In the genomic region with DNA sequence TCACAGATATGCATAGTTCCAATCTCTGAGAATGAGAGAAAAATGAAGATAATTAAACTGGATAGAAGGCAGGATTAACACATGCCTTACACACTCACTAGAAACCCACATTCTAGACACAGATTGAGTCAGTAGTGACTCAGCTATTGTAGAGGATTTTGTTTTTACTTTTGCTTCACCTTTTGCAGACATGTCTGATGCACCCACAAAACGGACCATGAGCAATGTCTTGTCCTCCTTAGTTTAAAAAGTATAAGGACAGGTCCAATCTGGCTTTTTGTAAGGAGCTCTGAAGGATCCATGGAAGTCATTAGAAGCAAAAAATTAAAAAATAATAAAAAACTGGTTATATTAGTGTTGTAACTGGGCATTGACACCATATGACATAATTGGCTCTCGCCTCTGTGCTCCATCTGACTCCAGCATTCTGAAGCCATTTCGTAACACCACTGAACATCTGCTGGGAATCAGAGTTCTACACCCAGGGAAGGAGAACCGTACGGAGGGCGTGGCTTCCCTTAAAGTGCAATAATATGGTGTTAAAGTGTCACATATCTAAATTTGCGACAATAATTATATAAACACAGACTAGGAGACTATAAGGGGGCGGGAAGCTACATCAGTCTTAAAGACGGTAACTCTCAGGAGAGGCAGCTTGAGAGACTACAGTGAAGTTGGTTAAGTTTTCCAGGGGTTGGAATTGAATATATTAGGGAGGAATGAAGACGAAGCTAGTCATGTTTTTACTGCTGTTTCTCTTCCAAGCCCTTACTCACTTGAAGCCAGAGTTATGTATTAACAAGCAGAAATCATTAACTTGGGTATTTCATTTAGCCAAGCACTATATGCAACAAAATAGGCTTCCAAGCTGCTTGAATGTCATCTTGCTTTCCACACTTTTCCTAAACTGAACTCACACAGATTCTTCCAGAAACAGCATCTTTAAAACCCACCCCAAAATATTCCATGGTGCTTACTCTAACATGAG, we compare ENCODE assay signal across 11 mouse cellular contexts.
DNase-seq lines count a peak whose midpoint lies in the region; ATAC-seq and TF ChIP-seq lines count a peak whose summit lies in the region.
"Had no signal": no experiment of that assay in that cellular context is flagged by ENCODE, and none has a peak within 500 bp of the region (broad histone marks: within the 10 kb centered on the region; RNA-seq: fewer than 3 reads in every experiment).

No protein-coding gene starts in this region.

- H3K9me3 ChIP-seq in embryonic facial prominence, embryonic 14.5 days (ENCODE audit: control insufficient read depth, low read length) = no peaks in the 10 kb centered on the region
- no peaks in the 10 kb centered on the region for H3K9me3 ChIP-seq in embryonic facial prominence, embryonic 10.5 days
- H3K9me3 ChIP-seq in limb, embryonic 15.5 days = no peaks in the 10 kb centered on the region
- H3K9me3 ChIP-seq in midbrain, postnatal 0 days (ENCODE audit: low read length) = no peaks in the 10 kb centered on the region
- no peaks in the 10 kb centered on the region for H3K9me3 ChIP-seq in midbrain, embryonic 13.5 days
- H3K9me3 ChIP-seq: hindbrain, embryonic 15.5 days had no signal

- no peak overlapping the region for H3K4me3 ChIP-seq in embryonic facial prominence, embryonic 14.5 days (ENCODE audit: low read depth, low read length)
- H3K4me3 ChIP-seq in embryonic facial prominence, embryonic 10.5 days = no peak overlapping the region
- no peak overlapping the region for H3K4me3 ChIP-seq in limb, embryonic 15.5 days
- no peak overlapping the region for H3K4me3 ChIP-seq in midbrain, postnatal 0 days (ENCODE audit: low read depth, low read length)
- H3K4me3 ChIP-seq in midbrain, embryonic 13.5 days (replicated peaks) = no peak overlapping the region
- H3K4me3 ChIP-seq: hindbrain, embryonic 15.5 days had no signal

- no peaks in the 10 kb centered on the region for H3K36me3 ChIP-seq in embryonic facial prominence, embryonic 14.5 days (ENCODE audit: control insufficient read depth, insufficient read depth, low read length)
- no peaks in the 10 kb centered on the region for H3K36me3 ChIP-seq in embryonic facial prominence, embryonic 10.5 days (replicated peaks)
- no peaks in the 10 kb centered on the region for H3K36me3 ChIP-seq in limb, embryonic 15.5 days
- no peaks in the 10 kb centered on the region for H3K36me3 ChIP-seq in midbrain, postnatal 0 days (ENCODE audit: insufficient read depth, low read length)
- H3K36me3 ChIP-seq in midbrain, embryonic 13.5 days = no peaks in the 10 kb centered on the region
- H3K36me3 ChIP-seq: hindbrain, embryonic 15.5 days had no signal

- no peaks in the 10 kb centered on the region for H3K27me3 ChIP-seq in embryonic facial prominence, embryonic 14.5 days (replicated peaks; ENCODE audit: control insufficient read depth, insufficient read depth, low read length)
- H3K27me3 ChIP-seq in embryonic facial prominence, embryonic 10.5 days (replicated peaks; ENCODE audit: low read depth, poor library complexity, severe bottlenecking) = no peaks in the 10 kb centered on the region
- H3K27me3 ChIP-seq in limb, embryonic 15.5 days = no peaks in the 10 kb centered on the region
- H3K27me3 ChIP-seq in midbrain, postnatal 0 days (ENCODE audit: insufficient read depth, low read length) = no peaks in the 10 kb centered on the region
- H3K27me3 ChIP-seq in midbrain, embryonic 13.5 days = no peaks in the 10 kb centered on the region
- H3K27me3 ChIP-seq: hindbrain, embryonic 15.5 days had no signal

- no peak for ATAC-seq in embryonic facial prominence, embryonic 14.5 days (ENCODE audit: low read depth)
- 0 out of 2 replicates have a peak, but pooled peaks have one; percentile 30 for ATAC-seq in limb, embryonic 15.5 days (ENCODE audit: insufficient number of reproducible peaks, low FRiP score, low TSS enrichment, low read depth)
- no peak for ATAC-seq in midbrain, postnatal 0 days (ENCODE audit: low FRiP score)
- ATAC-seq in midbrain, embryonic 13.5 days = no peak
- ATAC-seq: forebrain, embryonic 14.5 days had no signal

- no peak overlapping the region for H3K9ac ChIP-seq in embryonic facial prominence, embryonic 14.5 days (ENCODE audit: low read depth, low read length)
- H3K9ac ChIP-seq in limb, embryonic 15.5 days = no peak overlapping the region
- H3K9ac ChIP-seq in midbrain, postnatal 0 days (replicated peaks; ENCODE audit: low read length, poor library complexity, severe bottlenecking) = no peak overlapping the region
- H3K9ac ChIP-seq in midbrain, embryonic 13.5 days (replicated peaks) = no peak overlapping the region
- H3K9ac ChIP-seq: hindbrain, embryonic 15.5 days had no signal

- 0 out of 2 replicates have a peak, but pooled peaks cover 3% of the 10 kb centered on the region for H3K4me1 ChIP-seq in embryonic facial prominence, embryonic 14.5 days (ENCODE audit: control insufficient read depth, insufficient read depth, low read length)
- no peaks in the 10 kb centered on the region for H3K4me1 ChIP-seq in embryonic facial prominence, embryonic 10.5 days
- H3K4me1 ChIP-seq in limb, embryonic 15.5 days = peaks cover 15% of the 10 kb centered on the region; the same call in 1 of the 2 replicates
- no peaks in the 10 kb centered on the region for H3K4me1 ChIP-seq in midbrain, postnatal 0 days (ENCODE audit: insufficient read depth, low read length)
- no peaks in the 10 kb centered on the region for H3K4me1 ChIP-seq in midbrain, embryonic 13.5 days (replicated peaks)
- H3K4me1 ChIP-seq: hindbrain, embryonic 15.5 days had no signal

- no peak overlapping the region for H3K27ac ChIP-seq in embryonic facial prominence, embryonic 14.5 days (replicated peaks; ENCODE audit: low read depth, low read length)
- no peak overlapping the region for H3K27ac ChIP-seq in embryonic facial prominence, embryonic 10.5 days (replicated peaks)
- H3K27ac ChIP-seq in limb, embryonic 15.5 days = peak overlapping the region; percentile 50
- no peak overlapping the region for H3K27ac ChIP-seq in midbrain, postnatal 0 days (ENCODE audit: low read depth, low read length)
- no peak overlapping the region for H3K27ac ChIP-seq in midbrain, embryonic 13.5 days
- H3K27ac ChIP-seq: hindbrain, embryonic 15.5 days had no signal

- DNase-seq in embryonic facial prominence, embryonic 14.5 days (ENCODE audit: low spot score) = peak; percentile 55
- no peak for DNase-seq in embryonic facial prominence, embryonic 10.5 days (ENCODE audit: low spot score)
- peak; percentile 19 for DNase-seq in Muller cell, postnatal 12 days (ENCODE audit: inconsistent ontology term)
- DNase-seq in heart, postnatal 4 days = peak; percentile 35
- no peak for DNase-seq in midbrain, postnatal 0 days (ENCODE audit: low spot score)
- DNase-seq in right cerebral cortex, postnatal 10 days (ENCODE audit: low spot score in 2 of 2) = no peak
- DNase-seq: cerebellum, postnatal 10 days had no signal

- no peak overlapping the region for H3K4me2 ChIP-seq in embryonic facial prominence, embryonic 14.5 days (ENCODE audit: low read depth, low read length)
- H3K4me2 ChIP-seq in limb, embryonic 15.5 days = no peak overlapping the region
- H3K4me2 ChIP-seq in midbrain, postnatal 0 days (ENCODE audit: low read depth, low read length, poor library complexity, severe bottlenecking) = no peak overlapping the region
- no peak overlapping the region for H3K4me2 ChIP-seq in midbrain, embryonic 13.5 days (replicated peaks)
- H3K4me2 ChIP-seq: hindbrain, embryonic 15.5 days had no signal

- 63% methylated on average over 10 of the region's 10 CpGs for WGBS in embryonic facial prominence, embryonic 14.5 days
- WGBS in embryonic facial prominence, embryonic 10.5 days = 84% methylated on average over 10 of the region's 10 CpGs
- WGBS in limb, embryonic 15.5 days = 38% methylated on average over 10 of the region's 10 CpGs
- WGBS in midbrain, postnatal 0 days = 91% methylated on average over 10 of the region's 10 CpGs
- 94% methylated on average over 10 of the region's 10 CpGs for WGBS in midbrain, embryonic 13.5 days

- no peak for TF ChIP-seq CTCF in midbrain, postnatal 0 days (IDR thresholded peaks at IDR 0.05)

Comparison
In these comparisons a context has a peak if more than half of its experiments do, and no peak if none do; other contexts are left out.
1. DNase-seq: peak in embryonic facial prominence, embryonic 14.5 days (single experiment), Muller cell, postnatal 12 days (single experiment) and heart, postnatal 4 days (single experiment); none in embryonic facial prominence, embryonic 10.5 days (single experiment), midbrain, postnatal 0 days (single experiment) and right cerebral cortex, postnatal 10 days (0 of 2).